Mouse (Mus musculus) intestine, embryonic 16.5 days (tissue): Measurements from ENCODE around the gene Ecsit. TPM values are rescaled to one million over a fixed set of nuclear protein-coding genes. Genes with fewer than 3 reads are reported as not detected.

ENCODE experiments used
- ATAC-seq: fragments of 200-750 bp; cut with Nextera tagmentation; 2 replicates; pipeline ENCODE4 v1.8.0; 2017; ENCODE audit warnings: moderate TSS enrichment, moderate library complexity
- H3K27ac ChIP-seq: fragments of 300-500 bp; sonication (generic); 2 replicates; pipeline ENCODE4 v1.5.1; 2014; ENCODE audit warnings: mild to moderate bottlenecking, low read length
- H3K27me3 ChIP-seq: fragments of 300-500 bp; sonication (generic); replicated peaks from 2 replicates; pipeline ENCODE4 v1.6.1; 2014; ENCODE audit warnings: low read length, control low read depth, mixed read lengths; ENCODE audit not compliant: control insufficient read depth, insufficient read depth
- H3K36me3 ChIP-seq: fragments of 300-500 bp; sonication (generic); 2 replicates; pipeline ENCODE4 v1.6.1; 2014; ENCODE audit warnings: low read length, control low read depth; ENCODE audit not compliant: control insufficient read depth, insufficient read depth
- H3K4me1 ChIP-seq: fragments of 300-500 bp; sonication (generic); 2 replicates; pipeline ENCODE4 v1.6.1; 2014; ENCODE audit warnings: low read length, control low read depth, mixed read lengths; ENCODE audit not compliant: control insufficient read depth, insufficient read depth
- H3K4me2 ChIP-seq: fragments of 300-500 bp; sonication (generic); 2 replicates; pipeline ENCODE4 v1.6.1; 2014; ENCODE audit warnings: low read depth, low read length, control low read depth
- H3K4me3 ChIP-seq: fragments of 300-500 bp; sonication (generic); 2 replicates; pipeline ENCODE4 v1.5.1; 2014; ENCODE audit warnings: mild to moderate bottlenecking, low read length
- H3K9ac ChIP-seq: fragments of 300-500 bp; sonication (generic); 2 replicates; pipeline ENCODE4 v1.6.1; 2014; ENCODE audit warnings: low read depth, low read length
- H3K9me3 ChIP-seq: fragments of 300-500 bp; sonication (generic); 2 replicates; pipeline ENCODE4 v1.6.1; 2016; ENCODE audit warnings: low read length, control low read depth; ENCODE audit not compliant: control insufficient read depth
- WGBS: fragments of 180-500 bp; shearing (Covaris S2); extraction: QIAGEN DNeasy Blood & Tissue Kit; methylation state at CpG from one replicate; pipeline ENCODE4 v1.1.7; 2014; 5-methylcytosine and 5-hydroxymethylcytosine counted together
- polyA plus RNA-seq: library from polyadenylated mRNA; unstranded; fragments of >200 nt; fragmentation: Nextera tagmentation; extraction: Ambion mirVana; gene quantifications from 2 replicates; pipeline ENCODE4 v1.2.1, GENCODE M21; 2015

Ecsit gene
- polyA plus RNA-seq, 1 experiment from 2014 or later = 54.2 TPM

DNA sequence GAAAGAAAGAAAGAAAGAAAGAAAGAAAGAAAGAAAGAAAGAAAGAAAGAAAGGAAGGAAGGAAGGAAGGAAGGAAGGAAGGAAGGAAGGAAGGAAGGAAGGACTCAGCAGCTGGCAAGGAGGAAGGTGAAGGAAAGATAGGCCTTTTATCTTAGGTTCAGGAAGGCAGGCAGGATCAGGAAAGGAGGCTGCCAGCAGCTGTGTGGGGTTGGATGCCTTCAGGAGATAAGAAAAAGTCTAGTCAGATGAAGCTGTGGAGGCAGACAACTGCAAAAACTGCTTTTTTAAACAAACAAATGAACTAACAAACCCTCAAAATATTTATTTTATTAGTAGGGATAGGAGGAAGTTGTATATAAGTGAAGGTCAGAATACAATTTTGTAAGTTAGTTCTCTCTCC, 36.3 kb upstream of the Ecsit start:
- H3K9ac ChIP-seq = no peak overlapping the region
- H3K27me3 ChIP-seq = no peaks in the 10 kb centered on the region
- H3K4me3 ChIP-seq = no peak overlapping the region
- no peak overlapping the region for H3K27ac ChIP-seq
- H3K4me1 ChIP-seq = no peaks in the 10 kb centered on the region
- H3K4me2 ChIP-seq = no peak overlapping the region
- no peak for ATAC-seq
- H3K36me3 ChIP-seq = no peaks in the 10 kb centered on the region
- H3K9me3 ChIP-seq = no peaks in the 10 kb centered on the region

DNA sequence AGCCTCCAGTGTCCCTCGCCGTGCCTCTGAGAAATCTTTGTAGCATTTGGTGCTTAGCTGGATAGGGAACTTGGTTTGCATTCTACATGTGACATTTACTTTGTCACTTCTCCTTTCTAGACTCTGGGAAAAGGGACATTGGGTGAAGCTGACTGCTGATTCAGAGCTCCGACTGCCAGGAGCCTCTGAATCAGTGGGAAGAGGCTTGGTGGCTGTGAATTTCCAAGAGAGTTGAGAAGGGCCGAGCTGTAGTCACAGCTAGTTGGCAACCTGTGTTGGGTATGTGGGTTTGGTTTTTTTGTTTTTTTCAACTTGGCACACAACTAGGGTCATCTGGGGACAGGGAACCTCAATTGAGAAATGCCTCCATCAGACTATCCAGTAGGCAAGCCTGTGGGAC, 34.3 kb upstream of the Ecsit start:
- no peak overlapping the region for H3K4me2 ChIP-seq
- whole genome bisulfite sequencing = 87% methylated on average over 4 of the region's 4 CpGs
- no peak overlapping the region for H3K27ac ChIP-seq
- H3K4me3 ChIP-seq = no peak overlapping the region
- no peak for ATAC-seq
- no peaks in the 10 kb centered on the region for H3K27me3 ChIP-seq
- no peak overlapping the region for H3K9ac ChIP-seq
- H3K9me3 ChIP-seq = no peaks in the 10 kb centered on the region
- no peaks in the 10 kb centered on the region for H3K36me3 ChIP-seq
- H3K4me1 ChIP-seq = peaks cover 5% of the 10 kb centered on the region

DNA sequence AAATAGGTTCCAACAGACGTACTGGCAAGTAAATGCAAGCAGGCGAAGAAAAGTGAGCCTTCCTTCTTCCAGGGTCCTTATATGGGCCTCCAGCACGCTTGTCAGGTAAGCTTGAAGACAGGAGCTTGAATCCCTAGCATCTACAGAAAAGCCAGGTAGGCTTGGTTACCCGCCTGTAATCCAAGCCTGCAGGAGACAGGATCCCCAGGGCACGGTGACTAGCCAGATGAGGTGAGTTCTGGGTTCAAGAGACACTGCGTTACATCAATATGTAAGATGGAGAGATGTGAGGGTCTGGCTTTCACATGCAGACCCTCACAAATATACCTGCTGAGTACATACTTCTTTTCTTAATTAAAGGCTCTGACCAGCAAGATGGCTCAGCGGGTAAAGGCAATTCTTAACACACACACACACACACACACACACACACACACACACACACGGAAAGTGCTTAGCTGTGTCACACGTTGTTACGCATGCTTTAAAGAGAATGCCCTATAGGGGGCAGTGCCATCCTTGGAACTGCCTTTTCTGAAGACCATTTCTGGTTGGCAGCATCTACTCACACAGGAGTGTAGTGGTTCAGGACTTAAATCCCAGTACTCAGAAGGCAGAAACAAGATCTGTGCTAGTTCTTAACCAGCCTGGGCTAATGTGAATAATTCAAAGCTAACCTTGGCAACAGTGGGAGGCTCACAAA, 32.7 kb upstream of the Ecsit start:
- no peaks in the 10 kb centered on the region for H3K27me3 ChIP-seq
- ATAC-seq = no peak
- peak overlapping the region; percentile 69 for H3K4me2 ChIP-seq
- H3K9ac ChIP-seq = no peak overlapping the region
- H3K36me3 ChIP-seq = peaks cover 10% of the 10 kb centered on the region; the same call in 1 of the 2 replicates
- no peaks in the 10 kb centered on the region for H3K9me3 ChIP-seq
- WGBS = 38% methylated on average over 10 of the region's 10 CpGs
- no peak overlapping the region for H3K27ac ChIP-seq
- H3K4me1 ChIP-seq = peaks cover 5% of the 10 kb centered on the region
- H3K4me3 ChIP-seq = peak overlapping the region; percentile 88

DNA sequence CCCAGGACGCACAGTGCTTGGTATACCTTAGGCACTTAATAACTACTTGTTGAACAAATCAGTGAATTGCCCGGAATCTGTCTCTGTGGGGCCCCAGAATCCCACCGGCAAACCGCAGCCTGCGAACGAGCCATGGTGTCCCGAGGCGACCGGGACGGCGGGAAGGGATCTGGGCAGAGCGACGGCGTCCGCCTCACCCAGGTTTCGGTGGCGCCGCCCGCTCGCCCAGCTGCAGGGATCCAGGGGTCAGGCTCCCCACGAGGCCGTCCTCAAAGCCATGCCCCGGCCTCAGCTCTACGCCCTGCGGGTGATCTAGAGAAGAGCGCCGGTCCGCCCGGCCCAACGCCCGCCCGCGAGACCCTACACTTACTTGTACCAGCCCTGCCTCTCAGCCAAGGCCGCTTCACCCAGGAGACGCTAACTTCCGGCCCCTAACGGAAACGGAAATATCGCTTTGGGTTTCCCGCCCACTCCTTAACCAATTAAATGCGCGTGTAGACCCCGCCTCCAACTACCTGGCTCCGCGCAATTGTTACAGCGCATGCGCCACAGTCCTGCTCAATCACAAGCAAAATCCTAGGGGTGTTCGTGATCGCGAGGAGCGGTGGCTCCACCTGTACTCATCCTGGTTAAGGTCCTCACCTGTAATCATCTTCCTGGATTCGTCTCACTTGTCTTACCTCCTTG, 31.6 kb upstream of the Ecsit start, which contains the start of gene Elof1:
TSS of gene Elof1 (minus strand) at position 433 of the 687 bp plus-strand sequence.
- ATAC-seq = peak; percentile 98
- WGBS = under 1% methylated on average over 52 of the region's 52 CpGs
- H3K36me3 ChIP-seq = peaks cover 18% of the 10 kb centered on the region
- peak within 1 kb of the TSS; percentile 94 for H3K9ac ChIP-seq
- H3K27me3 ChIP-seq = no peaks in the 10 kb centered on the region
- H3K4me3 ChIP-seq = peak within 1 kb of the TSS; percentile 88
- no peaks in the 10 kb centered on the region for H3K9me3 ChIP-seq
- H3K4me1 ChIP-seq = peaks cover 5% of the 10 kb centered on the region
- peak within 1 kb of the TSS; percentile 63 for H3K27ac ChIP-seq
- H3K4me2 ChIP-seq = peak within 1 kb of the TSS; percentile 84

DNA sequence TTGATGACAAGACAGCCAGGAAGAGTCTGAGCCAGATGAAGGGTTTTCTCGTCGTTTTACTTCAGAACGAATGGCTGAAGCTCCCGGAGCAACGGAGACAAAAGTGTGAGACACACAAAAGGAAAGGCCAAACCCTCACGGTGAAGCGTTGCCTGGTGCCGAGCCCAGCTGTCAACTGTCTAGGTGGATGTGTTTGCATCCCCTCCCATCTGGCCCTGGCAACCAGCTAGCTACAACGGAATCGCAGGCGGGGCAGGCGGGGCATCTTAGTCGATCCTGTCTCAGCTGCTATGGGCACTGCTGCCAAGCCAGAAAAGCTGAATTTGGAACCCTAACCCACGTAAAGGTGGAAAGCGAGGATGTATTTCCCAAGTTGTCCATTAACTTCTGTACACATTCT, 30.8 kb upstream of the Ecsit start:
- Histone ChIP-seq H3K9me3 (no peaks in the 10 kb centered on the region), H3K36me3 (peaks cover 19% of the 10 kb centered on the region), H3K4me2 (peak overlapping the region; percentile 84), H3K27ac (no peak overlapping the region), H3K4me3 (peak overlapping the region; percentile 88), H3K27me3 (no peaks in the 10 kb centered on the region), H3K9ac (peak overlapping the region; percentile 94), H3K4me1 (peaks cover 5% of the 10 kb centered on the region)
- 17% methylated on average over 15 of the region's 15 CpGs for WGBS
- no peak for ATAC-seq

DNA sequence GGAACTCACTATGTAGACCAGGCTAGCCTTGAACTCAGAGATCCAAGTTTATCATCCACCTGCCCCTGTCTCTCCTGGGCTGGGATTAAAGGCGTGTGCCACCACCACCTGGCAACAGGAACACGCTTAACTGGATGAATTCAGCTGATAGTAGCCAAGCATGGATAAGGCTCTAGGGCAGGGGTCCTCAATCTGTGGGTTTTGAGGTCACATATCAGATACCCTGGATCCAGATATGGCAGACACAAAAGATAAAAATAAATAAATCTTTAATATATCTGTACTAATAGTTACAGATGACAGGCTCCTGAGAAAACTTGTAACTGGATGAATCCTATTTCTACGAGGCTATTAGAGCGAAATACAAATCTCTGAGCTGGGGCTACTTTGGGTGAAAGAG, 30.4 kb upstream of the Ecsit start:
- no peak overlapping the region for H3K27ac ChIP-seq
- H3K4me1 ChIP-seq = peaks cover 5% of the 10 kb centered on the region
- 91% methylated on average over 4 of the region's 4 CpGs for WGBS
- peak overlapping the region; percentile 84 for H3K4me2 ChIP-seq
- ATAC-seq = no peak
- no peaks in the 10 kb centered on the region for H3K9me3 ChIP-seq
- peaks cover 19% of the 10 kb centered on the region for H3K36me3 ChIP-seq
- H3K9ac ChIP-seq = peak overlapping the region; percentile 94
- peak overlapping the region; percentile 88 for H3K4me3 ChIP-seq
- H3K27me3 ChIP-seq = no peaks in the 10 kb centered on the region

DNA sequence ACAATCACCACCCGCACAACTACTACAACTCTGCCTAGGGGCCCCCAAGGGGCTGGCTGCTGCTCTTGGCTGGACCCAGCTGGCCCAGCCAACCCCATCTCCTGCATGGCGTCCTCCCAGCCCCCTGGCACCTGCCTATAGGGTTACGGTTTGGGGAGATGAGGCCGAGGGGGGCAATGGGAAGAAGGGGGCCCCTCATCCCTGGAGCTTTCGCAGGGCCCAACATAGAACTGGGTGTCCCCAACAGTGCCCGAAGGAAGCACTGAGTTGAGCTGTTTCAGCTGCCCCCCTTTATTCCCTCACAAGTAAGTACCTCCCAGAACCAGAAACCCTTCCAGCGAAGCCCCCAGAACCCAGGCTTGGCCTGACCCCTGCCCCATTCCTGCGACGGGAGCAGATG, 23.0 kb upstream of the Ecsit start:
- H3K36me3 ChIP-seq = peaks cover 21% of the 10 kb centered on the region
- H3K27ac ChIP-seq = no peak overlapping the region
- no peaks in the 10 kb centered on the region for H3K9me3 ChIP-seq
- no peak overlapping the region for H3K4me2 ChIP-seq
- no peak overlapping the region for H3K4me3 ChIP-seq
- ATAC-seq = no peak
- H3K9ac ChIP-seq = no peak overlapping the region
- 88% methylated on average over 9 of the region's 9 CpGs for WGBS
- H3K27me3 ChIP-seq = no peaks in the 10 kb centered on the region
- no peaks in the 10 kb centered on the region for H3K4me1 ChIP-seq

DNA sequence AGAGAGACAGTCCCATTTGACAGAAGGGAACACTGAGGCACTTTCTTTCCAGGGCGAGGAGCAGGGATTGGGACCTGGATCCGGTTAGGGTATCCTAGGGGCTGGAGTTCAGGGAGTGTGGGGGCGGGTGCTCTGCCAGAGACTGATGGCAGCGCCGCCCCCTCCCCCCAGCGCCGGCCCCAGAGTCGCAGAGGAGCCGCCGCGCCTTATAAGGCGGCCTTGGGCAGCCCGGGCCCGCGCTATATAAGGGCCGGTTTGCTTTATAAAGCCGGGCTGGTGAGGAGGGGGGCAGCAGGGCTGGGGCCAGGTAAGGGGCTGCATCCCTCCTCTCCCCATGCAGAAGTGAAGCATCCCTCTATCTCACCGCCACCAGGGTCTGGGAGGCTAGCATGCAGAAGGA, 14.7 kb upstream of the Ecsit start:
- H3K27ac ChIP-seq = peak overlapping the region; percentile 69; the same call in 1 of the 2 replicates
- WGBS = 3% methylated on average over 18 of the region's 18 CpGs

DNA sequence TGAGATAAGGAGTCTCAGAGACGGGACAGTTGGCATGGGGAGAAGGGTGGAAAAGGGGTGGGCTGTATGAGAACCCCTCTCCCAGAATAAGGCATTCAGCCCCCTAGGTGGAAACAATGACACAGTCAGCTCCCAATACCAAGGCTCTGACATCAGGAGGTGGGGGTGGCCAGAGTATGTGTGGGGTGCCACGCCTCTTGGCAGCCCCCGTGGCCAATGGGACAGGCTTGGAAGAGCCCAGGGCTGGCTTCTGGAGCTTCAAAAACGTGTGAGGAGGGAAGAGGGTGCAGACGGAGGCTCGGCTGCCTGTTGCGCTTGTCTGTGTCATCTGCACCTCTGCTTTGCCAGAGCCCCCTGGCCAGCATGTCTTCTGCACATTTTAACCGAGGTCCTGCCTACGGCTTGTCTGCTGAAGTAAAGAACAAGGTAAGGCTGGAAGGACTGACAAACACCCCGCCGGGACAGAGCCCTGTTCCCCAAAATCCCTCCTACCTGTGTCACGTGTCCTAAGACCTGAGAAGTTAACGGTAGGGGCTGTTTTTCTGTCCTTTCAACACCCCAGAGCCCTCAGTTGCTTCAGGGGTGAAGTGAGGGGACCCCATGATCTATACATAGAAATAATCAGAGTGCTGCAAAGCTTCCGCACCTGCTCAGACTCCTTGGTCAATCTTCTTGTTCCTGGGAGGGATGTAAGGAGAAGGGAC, 13.9 kb upstream of the Ecsit start, which contains the start of gene Cnn1:
TSS of gene Cnn1 (plus strand) at position 224 of the 704 bp plus-strand sequence.
- no peaks in the 10 kb centered on the region for H3K9me3 ChIP-seq
- peak within 1 kb of the TSS; percentile 31 for H3K4me3 ChIP-seq
- H3K4me1 ChIP-seq = peaks cover 6% of the 10 kb centered on the region; the same call in 1 of the 2 replicates
- H3K9ac ChIP-seq = peak within 1 kb of the TSS; percentile 53
- peak; percentile 52 for ATAC-seq
- peak within 1 kb of the TSS; percentile 69 for H3K27ac ChIP-seq
- H3K4me2 ChIP-seq = peak within 1 kb of the TSS; percentile 19
- no peaks in the 10 kb centered on the region for H3K36me3 ChIP-seq
- 6% methylated on average over 14 of the region's 14 CpGs for WGBS
- peaks cover 16% of the 10 kb centered on the region for H3K27me3 ChIP-seq

More for the DNA sequence above, 14.7 kb upstream of the Ecsit start:
- Histone ChIP-seq H3K9ac (peak overlapping the region; percentile 53), H3K4me2 (peak overlapping the region; percentile 19), H3K9me3 (no peaks in the 10 kb centered on the region), H3K4me1 (peaks cover 6% of the 10 kb centered on the region; the same call in 1 of the 2 replicates), H3K27me3 (peaks cover 16% of the 10 kb centered on the region), H3K4me3 (peak overlapping the region; percentile 31), H3K36me3 (no peaks in the 10 kb centered on the region)
- ATAC-seq = peak; percentile 59
